Mouse (Mus musculus): ENCODE measurements around the gene Ankrd36. TPM values are rescaled to one million over a fixed set of nuclear protein-coding genes. Genes with fewer than 3 reads are reported as not detected.
"Not testable (repeated sequence)": the region's sequence is repeated elsewhere in the genome, so short reads cannot be mapped to it uniquely, and the experiment has no call there.

The Ankrd36 gene
- polyA plus RNA-seq (2017; shearing (Covaris generic)) = not detected

DNA sequence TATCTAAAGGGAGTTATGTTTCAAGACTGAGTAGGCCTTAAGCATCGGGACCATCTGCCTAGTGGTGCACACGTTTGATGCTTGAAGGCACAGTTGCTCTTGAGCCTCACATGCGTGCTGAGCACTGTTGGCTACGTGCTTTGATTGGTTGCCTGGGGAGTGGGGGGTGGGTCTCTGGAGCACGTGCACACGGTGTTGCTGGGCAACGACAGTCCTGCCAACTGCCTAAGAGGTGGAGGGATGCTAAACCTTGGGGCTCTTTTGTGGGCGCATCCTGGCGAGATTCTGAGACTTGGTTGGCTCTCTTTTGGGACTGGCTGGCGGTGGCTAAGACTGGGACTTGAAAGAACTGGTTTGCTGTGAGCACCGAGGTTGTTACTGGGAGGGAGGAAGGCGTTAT is at the start of gene Ankrd36:
Gene Ankrd36 (plus strand): TSS at position 211 of the 400 bp plus-strand sequence.
- ATAC-seq = no peak

DNA sequence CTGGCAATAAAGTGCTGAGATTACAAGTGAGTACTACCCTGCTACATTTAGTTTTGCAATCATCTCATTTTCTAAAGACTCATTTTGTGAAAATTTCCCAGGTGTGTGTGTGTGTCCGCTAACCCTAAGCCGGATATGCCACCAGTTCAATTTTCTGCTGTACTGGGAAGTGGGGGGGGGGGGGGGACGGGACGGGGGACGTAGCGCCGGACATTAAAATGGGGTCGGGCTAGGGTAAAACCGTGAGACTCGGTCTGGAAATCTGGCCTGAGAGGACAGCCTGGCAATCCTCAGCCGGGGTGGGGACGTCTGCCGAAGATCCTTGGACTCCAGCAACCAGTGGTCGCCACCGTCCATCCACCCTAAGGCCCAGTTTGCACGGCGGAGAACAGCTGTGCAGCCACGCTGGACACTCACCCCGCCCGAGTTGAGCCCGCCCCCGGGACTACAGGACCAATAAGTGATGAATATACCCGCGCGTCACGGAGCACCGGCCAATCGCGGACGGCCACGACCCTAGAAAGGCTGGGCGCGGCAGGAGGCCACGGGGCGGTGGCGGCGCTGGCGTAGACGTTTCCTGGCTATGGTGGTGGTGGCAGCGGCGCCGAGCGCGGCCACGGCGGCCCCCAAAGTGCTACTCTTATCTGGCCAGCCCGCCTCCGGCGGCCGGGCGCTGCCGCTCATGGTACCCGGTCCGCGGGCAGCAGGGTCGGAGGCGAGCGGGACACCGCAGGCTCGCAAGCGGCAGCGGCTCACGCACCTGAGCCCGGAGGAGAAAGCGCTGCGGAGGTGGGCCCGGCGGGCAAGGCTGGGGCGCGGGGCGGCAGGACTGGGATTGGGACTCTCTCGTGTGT is 48.8 kb upstream of the Ankrd36 start, which contains the start of gene Xbp1:
Gene Xbp1 (plus strand): TSS at position 248 of the 854 bp plus-strand sequence.
- ATAC-seq = peak; percentile 89

DNA sequence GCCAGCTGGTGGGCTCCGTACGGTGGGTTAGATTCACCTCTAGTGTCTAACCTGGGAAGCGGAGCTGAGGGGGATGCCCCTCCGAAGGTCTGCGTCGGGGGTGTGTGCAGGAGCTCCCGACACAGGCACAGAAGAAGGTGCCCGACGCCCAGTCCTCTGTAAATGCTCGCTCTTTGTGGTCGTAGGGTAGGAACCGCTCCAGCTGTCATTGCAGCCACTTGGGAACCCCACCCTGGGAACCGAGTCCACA is 48.3 kb upstream of the Ankrd36 start:
- peak; percentile 46 for ATAC-seq

GRCm38 (mm10) chr11:5521516-5522291 is 47.8 kb upstream of the Ankrd36 start:
- peak; percentile 56 for ATAC-seq

- no peak for ATAC-seq
Measured at GRCm38 (mm10) chr11:5522798-5523415, 46.6 kb upstream of the Ankrd36 start.

DNA sequence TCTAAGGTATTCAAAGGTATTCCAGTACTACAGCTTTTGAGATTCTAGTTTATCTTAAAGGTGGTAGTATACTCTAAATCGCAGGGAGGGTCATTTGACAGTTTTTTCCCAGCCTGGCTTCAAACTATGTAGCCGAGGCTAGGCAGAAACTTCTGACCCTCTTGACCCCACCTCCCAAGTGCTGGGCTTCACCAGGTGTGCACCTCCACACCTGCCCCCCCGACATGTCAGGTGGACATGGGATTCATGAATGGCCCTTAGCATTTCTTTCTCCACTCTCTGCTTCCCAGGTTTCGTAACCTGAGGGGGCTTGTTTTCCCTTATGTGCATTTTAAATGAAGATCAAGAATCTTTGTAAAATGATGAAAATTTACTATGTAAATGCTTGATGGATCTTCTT is 44.1 kb upstream of the Ankrd36 start:
- no peak for ATAC-seq

- no peak for ATAC-seq
Measured at GRCm38 (mm10) chr11:5526573-5527439, 42.7 kb upstream of the Ankrd36 start.

- ATAC-seq = no peak
Measured at GRCm38 (mm10) chr11:5527865-5528523, 41.5 kb upstream of the Ankrd36 start.

DNA sequence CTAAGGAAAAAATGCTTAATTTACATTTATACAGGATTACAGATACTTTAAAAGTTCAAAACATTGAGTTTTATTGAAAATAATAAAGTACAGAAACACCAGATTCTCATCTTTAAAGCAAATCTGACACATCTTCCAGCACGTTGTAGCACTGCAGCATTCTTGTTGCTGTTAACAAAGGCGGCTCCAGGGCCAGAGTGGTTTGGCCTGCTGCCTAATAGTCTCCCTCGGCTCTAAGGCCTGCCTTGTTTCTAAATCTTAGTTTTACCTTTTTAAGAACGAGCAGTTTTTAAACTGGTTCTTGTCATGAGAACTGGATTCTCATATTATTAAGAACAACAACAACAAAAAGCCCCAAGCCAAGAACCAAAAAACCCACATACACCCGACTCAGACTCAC is 40.6 kb upstream of the Ankrd36 start:
- no peak for ATAC-seq

- ATAC-seq = no peak
Measured at GRCm38 (mm10) chr11:5530172-5530571, 39.3 kb upstream of the Ankrd36 start.

DNA sequence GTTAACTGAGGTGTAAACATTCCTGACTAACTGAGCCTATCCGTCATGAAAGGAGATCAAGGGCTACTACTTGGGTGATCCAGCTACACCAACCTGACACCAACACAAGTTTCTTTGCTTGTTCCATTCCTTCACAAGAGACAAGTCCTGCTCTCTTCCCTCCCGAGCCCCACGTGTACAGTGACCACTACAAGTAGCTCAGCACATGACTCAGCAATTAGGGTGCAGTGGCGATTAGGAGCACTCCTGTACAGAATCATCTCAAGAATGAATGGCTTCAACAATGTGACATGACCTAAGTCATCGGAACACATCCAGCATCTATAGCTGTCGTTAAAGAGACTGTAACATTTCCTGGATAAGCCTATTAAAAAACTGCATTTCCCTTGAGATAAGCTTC is 38.8 kb upstream of the Ankrd36 start:
- no peak for ATAC-seq

DNA sequence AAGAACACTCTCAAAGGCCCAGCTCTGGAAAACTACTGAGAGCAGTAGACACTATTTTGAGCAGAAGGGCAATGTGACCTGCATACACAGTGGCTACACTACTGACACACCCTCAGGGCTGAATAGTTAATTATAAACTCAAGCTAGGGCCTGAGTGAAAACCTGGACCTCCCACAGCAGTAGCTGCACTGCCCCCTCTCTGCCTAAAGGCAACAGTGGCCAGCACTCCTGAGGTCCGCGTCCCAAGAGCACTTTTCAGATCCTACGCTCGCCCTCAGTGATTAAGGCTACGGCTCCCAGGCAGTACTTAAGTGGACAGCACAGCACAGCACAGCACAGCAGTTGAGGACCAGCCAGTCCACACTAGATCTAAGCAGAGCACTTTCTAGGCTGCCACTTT is 36.4 kb upstream of the Ankrd36 start:
- ATAC-seq = no peak

DNA sequence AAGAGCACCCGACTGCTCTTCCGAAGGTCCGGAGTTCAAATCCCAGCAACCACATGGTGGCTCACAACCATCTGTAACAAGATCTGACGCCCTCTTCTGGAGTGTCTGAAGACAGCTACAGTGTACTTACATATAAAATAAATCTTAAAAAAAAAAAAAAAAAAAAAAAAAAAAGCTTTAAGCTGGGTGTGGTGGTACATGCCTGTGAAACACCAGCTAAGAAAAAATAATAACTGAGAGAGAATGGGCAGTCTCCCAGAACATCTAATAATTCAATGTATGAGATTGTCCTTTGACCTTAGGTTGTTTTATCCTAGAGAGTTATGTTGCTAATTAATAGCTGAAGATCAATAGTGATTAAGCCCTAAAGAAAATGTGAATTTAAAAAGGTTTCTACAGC is 32.0 kb upstream of the Ankrd36 start:
- not testable (repeated sequence) for ATAC-seq

DNA sequence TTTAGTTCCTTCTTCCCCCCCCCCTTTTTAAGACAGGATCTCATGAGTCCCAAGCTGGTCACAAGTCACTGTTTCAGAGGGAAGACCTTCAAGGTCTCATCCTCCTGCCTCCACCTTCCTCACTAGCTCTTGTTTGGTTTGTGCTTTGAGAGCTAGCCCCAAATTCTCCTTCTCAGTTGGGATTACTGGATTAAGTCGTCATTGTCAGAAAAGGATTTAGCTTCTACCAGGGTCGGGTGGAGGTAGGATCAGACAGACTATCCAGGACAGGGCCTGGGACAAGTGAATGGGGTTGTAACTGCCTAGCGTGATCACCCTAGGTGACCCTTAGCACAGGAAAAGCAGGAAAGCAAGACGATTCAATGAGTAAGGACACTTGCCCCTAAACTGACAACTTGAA is 29.2 kb upstream of the Ankrd36 start:
- ATAC-seq = no peak

GRCm38 (mm10) chr11:5541230-5541798 is 28.2 kb upstream of the Ankrd36 start:
- peak; percentile 47 for ATAC-seq

DNA sequence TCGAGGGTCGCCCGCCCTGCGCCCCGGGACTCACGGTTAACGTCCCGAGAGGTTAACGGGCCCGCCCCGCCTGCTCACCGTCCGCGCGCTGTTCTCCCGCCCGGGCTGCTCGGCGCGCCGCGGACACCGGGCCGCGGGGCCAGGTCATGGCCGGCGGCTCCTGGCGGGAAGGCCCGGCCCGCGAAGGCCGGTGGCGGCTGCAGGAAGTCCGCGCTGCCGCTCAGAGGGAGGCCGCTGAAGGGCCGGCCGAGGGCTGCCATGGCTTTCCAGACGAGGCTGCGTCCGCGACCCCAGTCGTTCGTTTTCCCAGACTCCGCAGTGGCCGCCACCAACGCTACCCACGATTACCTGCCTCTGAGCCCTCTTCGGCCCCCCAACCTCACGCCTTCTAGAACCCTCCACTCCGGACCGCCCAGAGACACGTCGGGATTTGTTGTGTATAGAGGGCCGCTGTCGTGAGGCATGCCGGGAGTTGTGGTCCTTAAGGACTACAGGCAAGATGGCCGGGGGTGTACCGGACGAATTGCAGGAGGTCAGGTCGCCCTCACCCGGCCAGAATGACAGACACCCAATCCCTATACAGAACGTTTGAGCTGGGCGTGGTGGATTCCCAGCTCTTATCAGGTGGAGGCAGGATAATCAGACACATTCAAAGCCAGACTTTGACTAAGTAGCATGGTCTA is 27.5 kb upstream of the Ankrd36 start, which contains the start of gene Ccdc117:
Gene Ccdc117 (minus strand): TSS at position 389 of the 683 bp plus-strand sequence.
- ATAC-seq = peak; percentile 94

DNA sequence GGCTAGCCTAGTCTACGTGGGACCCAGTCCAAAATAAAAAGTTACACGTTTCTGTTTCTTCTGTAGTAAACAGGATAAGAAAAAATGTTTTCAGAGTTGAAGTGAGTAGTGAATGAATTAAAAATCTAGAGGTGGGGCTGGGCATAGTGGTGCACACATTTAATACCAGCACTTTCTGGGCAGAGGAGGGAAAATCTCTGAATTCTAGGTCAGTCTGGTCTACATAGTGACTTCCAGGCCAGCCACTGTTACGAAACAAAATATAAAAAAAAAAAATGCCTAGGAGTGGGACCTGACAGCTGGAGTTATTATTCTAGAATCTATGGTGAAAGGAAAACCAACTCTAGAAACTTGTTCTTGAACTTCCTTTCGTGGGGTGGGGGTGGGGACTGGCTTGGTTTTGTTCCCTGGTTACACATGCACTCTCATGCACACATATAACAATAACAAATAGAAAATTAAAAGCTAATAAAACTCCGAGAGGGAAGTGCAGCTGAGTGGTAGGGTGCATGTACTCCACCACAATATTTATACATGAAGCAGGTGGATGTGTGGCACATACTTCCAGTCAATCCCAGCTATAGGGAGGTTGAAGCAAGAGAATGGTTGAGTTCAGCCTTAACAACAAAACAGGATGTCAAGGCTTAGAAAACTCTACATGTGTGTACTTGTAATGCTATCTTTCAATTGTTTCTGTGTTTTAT is 26.9 kb upstream of the Ankrd36 start:
- ATAC-seq = no peak

GRCm38 (mm10) chr11:5543281-5543680 is 26.2 kb upstream of the Ankrd36 start:
- no peak for ATAC-seq

- not testable (repeated sequence) for ATAC-seq
Measured at GRCm38 (mm10) chr11:5544709-5545108, 24.8 kb upstream of the Ankrd36 start.

DNA sequence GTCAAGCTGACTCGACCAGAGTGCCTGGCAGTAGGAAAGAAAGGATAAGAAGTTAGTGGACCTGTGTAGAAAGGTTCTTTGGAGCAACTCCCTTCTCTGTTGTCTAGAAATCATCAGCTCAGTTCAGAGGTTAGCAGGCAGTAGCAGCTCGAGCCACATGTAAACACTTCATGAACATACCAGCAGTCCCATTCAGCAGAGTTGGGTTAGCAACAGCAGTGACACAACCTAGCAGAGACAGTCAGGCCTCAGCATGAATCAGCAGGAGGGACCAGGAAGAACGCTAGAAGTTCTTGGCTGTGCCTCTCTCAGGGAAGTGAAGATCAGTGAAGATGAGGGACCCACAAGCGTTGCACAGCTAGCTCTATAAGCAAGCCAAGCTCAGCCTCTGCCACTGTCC is 24.0 kb upstream of the Ankrd36 start:
- no peak for ATAC-seq

Data from CD4-positive, CD25-positive, alpha-beta regulatory T cell, adult 4 months (primary cell).